Mouse (Mus musculus) urinary bladder, postnatal 14 days (tissue): ENCODE results near the gene Sirt6.

ENCODE experiments used
- DNase-seq: peaks from one replicate; pipeline ENCODE4 v3.0.0; 2021; ENCODE audit warnings: low spot score

Gene Sirt6

DNA sequence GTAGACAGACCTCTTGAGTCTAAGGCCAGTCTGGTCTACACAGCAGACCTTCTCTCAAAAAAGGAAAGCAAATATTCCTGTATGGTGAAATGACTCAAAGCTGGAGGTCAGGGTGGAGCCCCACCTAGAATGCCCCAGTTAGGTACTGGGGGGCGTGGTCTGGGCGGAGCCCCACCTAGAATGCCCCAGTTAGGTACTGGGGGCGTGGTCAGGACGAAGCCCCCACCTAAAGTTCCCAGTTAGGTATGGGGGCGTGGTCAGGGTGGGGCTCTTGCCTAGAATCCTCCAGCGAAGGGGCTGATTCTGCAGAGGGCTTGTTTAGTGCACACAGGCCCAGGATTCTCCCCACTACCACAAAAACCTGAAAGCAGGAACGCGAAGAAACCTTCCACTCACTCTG lies 4.2 kb downstream of the Sirt6 start:
- DNase-seq: no peak

DNA sequence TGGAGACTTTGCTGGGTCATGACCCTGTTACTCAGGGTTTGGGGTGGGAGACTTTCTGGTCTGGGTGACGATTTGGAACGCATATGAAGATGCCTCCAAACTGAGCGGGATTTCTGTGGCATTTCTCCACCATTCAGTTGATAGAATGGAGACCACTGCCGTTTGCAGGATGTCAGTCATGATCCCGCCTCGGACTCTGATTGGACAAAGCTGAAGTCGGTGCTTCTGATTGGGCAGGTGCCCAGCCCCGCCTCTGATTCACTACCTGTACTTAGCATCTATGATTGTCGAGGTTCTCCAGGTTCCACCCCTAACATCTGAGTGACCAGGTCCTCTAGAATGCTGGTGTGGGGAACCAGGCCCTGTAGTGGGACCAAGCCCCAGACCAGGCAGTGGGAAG lies 6.8 kb downstream of the Sirt6 start:
- no peak for DNase-seq

DNA sequence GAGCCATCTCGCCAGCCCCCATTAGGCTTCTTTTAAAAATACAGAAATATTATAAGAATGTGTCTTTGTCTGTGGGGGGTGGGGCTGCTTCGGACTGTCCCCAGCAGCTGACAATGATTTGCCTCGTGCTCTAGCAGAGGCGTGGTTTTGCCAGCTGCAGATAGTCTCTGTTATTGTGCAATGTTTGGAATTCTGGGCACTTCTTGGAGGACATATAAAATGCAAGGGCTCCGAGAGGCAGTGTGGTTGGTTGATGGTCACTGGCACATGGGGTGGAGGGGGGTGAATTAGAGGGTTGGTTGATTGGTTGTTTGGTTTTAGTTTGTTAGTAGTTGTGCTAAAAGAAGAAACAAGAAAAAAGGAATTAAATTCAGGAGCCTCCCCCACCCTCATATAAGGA lies 7.6 kb downstream of the Sirt6 start:
- DNase-seq: no peak

DNA sequence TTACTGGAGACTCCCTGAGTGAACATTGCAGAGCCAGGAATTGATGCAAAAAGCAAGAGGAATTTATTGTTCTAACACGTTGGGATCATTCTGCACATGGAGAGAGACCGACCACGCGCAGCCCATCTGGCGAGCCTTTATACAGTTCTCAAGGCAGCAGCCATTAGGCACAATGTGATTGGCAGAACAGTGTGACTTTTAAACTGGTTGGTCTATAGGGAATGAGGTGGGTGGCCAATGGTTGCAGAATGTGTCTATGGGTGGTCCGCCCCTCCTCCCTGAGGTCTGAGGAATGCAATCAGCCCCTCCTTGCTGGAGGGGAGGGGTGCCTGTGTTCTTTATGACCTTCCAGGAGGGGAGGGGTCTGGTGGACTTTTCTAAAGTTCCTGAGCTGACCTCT lies 12.1 kb downstream of the Sirt6 start:
- no peak for DNase-seq

DNA sequence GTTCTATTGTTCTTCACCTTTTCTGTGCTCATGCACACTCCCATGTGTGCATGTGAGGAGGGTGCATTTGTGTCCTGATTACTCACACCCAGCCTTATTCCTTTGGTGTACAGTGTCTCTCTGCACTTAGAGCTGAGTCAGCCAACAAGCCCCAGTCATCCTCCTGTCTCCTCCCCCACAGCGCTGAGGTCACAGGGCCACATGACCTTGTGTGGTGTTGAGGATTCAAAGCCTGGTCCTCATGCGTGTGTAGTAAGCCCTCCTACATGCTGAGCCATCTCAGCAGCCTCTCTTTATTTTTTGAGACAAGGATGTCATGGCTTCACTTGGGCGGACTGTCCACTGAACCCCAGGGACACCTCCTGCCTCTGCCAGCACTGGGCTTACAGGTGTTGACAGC lies 14.8 kb downstream of the Sirt6 start:
- DNase-seq: no peak

DNA sequence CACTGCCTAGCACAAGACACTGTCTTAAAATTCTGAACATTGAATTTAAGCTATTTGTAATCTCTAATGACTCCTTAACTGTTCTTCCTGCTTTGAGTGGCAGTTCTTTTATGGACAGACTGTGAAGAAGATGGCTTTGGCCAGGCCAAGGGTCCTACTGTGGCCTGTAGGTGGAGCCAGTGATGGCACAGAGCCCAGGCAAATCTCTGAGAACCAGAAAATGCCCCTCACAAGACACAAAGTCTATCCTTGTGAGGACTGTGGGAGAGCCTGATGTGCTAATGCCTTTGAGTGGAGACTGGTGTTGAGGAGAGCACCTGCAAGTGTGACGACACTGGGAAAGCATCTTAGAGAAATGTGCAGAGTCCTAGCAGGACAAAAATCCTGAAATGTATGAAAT lies 19.3 kb downstream of the Sirt6 start:
- DNase-seq: no peak

DNA sequence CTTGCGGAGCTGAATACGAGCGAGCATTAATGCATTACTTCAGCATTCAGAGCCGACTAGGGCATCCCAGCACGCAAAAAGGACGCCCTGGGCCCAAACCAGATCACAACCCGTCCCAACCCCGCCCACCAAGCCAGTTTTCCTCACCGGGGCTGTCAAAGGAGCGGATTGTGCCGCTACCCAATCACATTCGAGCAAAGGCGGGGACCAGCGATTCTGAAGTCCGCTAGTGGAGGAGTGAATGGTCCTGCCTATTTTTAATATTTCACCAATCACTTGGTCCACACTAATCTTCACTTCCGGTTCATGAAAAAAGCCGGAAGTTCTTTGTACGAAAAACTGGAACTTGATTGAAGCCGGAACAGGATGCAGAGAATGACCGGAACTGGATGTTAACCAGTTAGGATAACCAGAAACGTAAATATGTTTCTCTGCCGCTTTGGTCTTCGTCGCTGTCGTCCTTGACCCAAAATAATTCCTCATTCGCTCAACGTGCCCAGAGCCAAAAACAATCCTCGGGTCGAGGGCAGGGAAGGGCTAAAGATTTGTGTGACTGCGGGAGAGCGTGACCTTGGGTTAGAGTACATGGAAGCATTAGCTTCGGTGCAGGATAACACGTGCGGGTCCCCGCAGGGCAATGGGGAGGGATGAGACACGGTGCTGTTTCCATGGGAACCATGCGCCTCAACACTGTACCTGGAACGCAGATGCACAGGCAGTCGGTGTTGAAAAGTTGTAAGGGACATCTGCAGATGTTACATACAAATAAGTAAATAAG lies 21.4 kb downstream of the Sirt6 start, which contains the start of gene BC025920:
TSS of gene BC025920 (plus strand) at position 297 of the 778 bp plus-strand sequence.
- DNase-seq: peak; percentile 95

DNA sequence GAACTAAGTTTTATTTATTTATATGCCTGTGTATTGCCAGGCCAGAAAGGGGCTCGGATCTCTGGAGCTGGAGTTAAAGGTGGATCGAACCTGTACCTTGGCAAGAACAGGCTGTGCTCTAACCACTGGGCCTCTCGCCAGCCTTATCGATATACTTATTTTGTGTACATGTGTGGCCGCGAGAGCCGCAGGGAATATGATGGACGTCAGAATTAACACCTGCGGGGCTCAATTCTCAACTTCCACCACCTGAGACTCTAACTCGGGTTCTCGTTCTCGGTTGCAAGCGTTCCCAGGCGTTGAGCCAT lies 22.0 kb downstream of the Sirt6 start:
- no peak for DNase-seq

DNA sequence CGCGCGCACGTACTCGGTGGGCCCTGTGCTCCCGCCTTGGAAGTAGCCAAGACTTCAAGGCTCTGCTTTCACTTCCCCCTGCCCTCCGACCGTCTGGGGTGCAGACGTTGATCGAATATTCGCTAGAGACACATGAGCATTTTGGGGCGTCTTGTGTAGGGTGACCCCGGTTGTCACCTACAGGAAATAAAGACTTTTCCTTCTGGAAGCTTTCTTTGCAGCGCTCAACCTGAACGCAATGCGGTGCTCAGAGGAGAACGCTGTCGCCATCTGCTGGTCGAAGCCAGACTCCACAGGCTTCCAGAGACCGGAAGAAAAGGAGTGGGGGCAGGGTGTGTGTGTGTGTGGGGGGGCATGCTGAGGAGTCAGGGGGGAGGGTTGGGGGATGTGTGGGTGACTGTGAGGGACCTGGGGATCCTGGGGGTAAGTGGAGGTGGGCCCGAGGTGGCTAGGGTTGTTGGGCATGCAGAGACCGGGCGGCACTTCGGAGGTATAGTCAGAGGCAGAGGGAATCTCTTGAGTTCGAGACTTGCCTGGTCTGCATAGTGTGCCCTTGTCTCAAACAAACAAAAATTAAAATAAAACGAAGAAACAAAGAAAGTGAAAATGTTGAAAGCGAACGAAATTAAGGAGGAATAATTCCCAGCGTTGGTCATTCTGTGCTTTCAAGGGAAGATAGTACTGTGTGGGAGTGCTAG lies 22.5 kb downstream of the Sirt6 start:
- DNase-seq: peak; percentile 91

DNA sequence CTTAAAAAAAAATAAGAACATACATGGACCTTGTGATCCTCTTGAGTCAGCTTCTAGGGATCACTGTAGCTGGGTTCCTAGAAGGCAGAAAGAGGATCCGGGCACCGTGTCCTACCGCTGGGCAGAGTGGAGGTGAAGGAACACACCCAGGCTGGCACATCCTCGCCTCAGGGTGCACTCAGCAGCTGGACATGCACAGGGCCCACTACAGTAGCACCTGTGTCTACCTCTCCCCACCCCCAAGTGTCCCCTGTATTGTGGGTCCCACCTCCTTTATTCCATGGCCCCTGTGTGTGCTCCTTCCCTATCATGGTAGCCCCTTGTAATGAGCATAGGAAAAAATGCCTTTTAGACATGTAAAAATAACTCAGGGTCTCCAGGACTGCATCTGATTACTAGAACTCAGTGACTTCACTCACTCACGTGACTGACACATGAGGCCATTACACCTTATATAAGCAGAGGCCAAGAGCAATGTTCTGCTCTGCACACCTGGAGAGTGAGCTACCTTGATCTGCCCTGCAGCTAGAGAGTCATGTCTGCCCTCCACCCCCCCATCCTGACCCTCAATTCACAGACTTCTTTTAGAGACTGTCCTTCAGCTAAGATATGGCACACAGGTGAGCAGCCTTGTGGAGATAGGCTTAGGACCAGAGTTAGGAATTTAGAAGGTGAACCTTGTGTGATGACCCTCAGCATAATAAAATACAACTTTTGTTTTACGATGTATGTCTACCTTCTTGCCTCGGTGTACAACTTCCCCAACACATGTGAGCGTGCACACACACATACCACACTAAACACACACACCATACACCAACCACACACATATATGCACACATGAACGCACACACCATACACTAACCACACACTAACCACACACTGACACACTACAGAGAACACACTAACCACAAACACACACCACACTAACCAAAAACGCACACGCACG lies 23.3 kb downstream of the Sirt6 start:
- no peak for DNase-seq

DNA sequence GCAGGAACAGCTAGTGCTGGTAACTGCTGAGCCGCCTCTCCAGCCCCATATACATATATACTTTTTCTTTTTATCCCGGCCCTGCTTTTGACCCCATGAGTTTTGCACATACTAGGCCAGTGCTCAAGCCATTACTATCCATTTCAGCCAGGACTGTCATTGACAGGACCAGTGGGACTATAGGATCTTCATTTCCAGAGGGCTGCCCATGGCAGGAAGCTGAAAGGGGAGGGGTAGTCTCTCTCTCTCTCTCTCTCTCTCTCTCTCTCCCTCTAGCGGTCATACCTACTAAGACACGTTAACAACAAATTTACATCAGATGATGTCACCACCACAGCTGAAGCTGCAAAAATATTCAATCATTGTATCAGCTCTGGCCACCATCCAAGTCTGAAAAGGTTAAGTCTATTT lies 24.9 kb downstream of the Sirt6 start:
- no peak for DNase-seq

DNA sequence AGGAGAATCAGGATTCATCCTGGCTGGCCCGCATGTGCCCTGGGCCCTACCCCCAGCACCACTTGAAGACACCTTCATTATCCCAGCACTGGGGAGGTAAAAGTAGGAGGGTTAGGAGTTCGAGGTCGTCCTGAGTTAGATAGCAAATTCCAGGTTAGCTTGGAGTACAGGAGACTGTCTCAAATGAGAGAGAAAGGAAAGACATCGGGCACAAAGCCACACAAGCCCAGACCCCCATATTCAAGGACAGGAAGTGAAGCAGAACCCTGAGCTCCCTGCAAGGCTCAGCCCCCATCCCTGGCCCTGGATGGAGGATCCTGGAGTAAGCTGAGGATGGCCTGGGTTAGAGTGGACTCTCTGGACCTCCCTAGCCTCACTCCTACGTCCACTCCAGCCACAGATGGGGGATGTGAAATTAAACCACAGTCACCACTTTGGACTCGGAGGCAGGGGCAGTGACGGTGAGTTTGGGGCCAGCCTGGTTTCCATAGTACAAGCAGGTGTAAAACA lies 26.1 kb downstream of the Sirt6 start:
- DNase-seq: no peak

DNA sequence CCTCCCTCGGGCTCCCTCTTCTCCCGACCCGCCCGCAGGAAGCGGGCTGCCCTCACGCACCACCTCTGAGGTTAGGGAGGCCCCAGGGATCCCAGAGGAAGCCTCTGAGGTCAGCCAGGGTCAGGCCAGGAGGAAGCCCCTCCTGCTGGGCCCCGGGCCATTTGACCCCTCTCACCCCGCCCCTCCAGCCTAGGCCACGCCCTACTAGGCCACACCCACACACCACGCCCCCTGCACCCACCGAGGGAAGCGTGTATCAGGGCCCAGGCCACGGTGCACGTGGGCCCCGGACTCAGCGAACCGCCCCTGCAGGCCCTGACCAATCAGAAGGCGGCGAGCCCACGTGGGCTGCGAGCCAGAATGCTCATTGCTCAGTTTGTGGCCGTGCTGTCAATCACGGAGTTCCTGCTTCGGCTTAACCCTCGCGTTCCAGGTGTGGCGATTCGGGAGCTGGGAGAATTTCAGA lies 26.8 kb downstream of the Sirt6 start, which contains the start of gene Tle6:
TSS of gene Tle6 (minus strand) at position 336 of the 466 bp plus-strand sequence.
- peak; percentile 97 for DNase-seq

DNA sequence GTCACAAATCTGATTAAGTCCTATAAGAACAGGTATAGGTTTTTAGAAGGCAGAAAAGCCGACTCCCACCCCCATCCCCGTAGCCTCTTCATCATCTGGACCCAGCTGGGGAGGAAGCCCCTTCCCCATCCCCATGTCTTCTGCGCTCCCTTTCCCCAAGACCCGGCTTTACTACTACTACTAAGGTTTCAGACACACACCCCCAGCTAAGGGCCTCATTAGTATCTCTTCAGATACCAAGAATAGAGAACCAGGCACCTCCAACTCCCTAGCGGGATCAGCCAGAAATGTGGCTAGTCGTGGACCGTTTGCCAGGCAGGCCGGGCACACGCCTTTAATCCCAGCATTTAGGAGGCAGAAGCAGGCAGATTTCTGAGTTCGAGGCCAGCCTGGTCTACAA lies 27.5 kb downstream of the Sirt6 start:
- no peak for DNase-seq

DNA sequence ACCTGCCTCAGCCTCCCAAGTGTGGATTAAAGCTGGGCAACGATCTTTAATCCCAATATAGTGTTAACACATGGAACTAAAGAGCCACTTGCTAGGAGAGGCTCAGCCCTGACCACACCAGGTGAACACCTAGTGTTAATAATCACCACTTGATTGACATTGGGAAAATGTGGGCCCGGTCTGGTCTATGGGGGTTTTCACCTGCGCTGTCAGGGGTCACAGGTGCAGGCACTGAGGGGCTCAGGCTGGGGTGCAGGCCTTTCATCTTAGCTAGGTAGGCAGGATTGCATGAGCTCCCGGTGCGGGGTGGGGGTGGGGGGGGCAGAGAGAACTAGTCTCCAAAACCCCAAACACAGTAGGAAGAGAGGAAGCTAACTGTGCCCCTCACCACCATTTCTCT lies 28.0 kb downstream of the Sirt6 start:
- no peak for DNase-seq

DNA sequence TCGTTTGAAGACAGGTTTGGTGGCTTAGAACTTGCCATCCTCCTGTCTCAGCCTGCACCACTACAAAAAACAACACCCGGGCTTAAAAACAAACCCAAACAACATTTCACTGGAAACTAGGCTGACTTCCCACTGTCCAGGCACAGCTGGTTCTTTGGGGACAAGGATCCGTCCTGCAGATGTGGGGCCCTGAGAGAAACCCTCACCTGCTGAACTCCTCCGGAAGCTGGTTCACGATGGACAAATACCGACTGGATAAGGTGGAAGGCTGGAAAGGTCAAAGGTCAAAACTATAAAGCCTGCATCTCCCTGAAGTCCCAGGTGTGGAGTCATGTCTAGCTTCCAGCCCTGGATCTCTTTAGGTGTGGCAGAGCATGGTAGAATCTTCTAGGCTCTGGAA lies 28.7 kb downstream of the Sirt6 start:
- DNase-seq: no peak

DNA sequence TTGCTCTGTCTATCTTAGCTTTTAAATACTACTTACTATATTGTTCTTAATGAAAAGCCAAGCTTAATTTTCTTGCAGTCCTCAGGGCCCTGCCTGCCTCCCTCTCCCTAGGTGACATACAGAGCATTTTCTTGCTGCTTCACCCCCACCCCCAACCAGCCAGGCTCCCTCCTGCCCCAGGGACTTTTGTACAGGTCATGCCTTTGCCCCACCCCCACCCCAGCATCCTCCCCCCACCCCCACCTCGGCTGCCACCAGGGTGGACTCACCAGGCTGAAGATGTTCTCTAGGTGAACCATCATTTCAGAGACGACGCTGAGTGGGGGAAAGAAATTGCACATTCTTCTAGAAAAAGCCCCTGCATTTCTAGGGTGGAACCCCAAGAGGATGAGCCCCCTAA lies 29.3 kb downstream of the Sirt6 start:
- no peak for DNase-seq

DNA sequence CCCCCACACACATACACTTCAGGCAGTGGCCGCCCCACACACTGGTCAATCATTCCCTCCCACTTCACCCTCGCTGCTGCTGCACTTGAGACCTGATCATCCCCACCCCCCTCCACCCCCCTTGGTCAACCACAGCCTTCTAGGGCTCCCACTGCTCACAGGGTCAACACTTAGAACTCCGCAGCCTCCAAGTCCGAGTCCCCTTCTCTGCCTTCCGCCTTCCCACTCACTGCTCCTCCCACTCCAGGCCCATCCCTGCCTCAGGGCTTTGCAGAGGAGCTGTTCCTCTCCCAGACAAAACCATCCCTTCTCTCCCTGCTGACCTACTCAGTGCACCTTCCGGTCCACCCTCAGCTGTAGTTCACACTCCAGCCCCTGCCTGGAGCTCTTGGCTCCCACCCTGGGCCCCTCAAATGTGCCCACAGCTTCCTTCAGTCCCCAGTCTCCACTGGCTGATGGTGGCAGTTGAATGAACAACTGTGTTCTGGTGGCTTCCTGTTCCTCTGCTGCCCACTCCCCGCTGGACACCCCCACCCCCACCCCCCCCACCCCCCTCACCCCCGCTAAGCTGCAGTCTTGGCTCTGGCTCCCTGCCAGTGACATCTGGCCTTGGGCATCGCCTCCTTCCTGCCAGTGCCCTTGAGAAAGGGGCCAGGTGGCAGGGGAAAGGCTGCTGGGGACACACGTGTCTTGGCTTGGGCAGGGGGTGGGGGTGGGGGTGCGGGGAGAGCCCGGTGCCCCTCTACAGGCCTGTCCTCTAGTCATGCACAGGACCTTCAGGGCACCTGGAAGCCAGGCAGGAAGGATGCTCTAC lies 30.3 kb downstream of the Sirt6 start:
- DNase-seq: peak; percentile 42

DNA sequence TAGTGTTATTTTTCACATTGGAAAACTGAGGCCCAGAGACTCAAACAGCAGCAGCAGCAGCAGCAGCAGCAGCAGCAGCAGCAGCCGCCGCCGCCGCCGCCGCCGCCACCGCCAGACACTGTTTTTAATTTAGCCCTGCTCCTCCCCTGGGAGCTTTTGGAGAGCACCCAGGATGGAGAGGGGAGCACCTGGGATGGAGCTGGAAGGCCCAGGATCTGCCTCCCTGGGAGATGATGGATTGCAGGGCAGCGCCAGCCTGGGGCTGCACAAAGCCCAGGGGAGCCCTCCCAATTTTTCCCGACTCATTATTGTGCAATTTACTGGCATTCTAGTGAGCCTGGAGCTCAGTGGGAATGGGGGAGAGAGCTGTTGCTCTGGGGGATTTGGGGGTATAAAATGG lies 31.0 kb downstream of the Sirt6 start:
- DNase-seq: peak; percentile 37

DNA sequence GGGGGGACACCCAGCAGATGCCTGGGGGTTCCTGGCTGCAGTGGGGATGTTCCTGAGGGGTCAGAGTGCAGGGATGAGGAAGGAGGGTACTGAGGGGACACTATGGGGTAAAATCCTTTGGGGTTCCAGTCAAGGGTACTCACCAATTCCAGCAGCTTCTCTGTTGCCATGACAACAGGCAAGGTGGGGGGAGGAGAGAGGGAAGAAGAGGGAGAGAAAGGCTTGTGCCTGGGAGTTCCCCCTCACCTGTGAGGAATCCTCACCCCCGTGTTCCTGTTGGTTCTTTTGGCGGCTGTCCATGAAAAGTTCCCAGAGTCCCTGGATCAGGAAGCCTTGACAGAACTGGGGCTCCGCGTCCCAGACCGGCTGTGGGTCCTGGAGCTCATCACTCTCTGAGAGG lies 32.0 kb downstream of the Sirt6 start:
- no peak for DNase-seq

DNA sequence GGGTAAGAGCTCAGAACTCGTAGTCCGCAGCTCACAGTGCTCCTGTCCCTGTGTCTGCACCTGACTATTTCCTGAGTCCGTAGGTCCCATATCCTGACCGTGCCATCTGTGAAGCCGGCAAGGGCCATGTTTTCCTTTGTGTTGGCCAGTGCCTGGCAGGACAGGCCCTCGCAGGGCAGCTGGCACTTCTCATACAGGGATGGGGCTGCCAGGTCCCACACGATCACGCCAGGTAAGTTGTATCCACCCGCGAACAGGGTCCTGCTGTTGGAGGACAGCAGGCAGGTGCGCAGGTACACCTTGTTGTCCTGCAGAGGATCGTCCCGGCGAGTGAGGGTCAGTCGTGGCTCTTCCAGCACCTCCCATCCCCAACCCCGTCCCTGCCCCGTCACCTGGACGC lies 33.7 kb downstream of the Sirt6 start:
- DNase-seq: no peak
